Mouse (Mus musculus): ENCODE measurements around the gene Ski. TPM values are rescaled to one million over a fixed set of nuclear protein-coding genes. Genes with fewer than 3 reads are reported as not detected.

The Ski gene
- polyA plus RNA-seq, 1 experiment from 2014 or later: 16.2 TPM

DNA sequence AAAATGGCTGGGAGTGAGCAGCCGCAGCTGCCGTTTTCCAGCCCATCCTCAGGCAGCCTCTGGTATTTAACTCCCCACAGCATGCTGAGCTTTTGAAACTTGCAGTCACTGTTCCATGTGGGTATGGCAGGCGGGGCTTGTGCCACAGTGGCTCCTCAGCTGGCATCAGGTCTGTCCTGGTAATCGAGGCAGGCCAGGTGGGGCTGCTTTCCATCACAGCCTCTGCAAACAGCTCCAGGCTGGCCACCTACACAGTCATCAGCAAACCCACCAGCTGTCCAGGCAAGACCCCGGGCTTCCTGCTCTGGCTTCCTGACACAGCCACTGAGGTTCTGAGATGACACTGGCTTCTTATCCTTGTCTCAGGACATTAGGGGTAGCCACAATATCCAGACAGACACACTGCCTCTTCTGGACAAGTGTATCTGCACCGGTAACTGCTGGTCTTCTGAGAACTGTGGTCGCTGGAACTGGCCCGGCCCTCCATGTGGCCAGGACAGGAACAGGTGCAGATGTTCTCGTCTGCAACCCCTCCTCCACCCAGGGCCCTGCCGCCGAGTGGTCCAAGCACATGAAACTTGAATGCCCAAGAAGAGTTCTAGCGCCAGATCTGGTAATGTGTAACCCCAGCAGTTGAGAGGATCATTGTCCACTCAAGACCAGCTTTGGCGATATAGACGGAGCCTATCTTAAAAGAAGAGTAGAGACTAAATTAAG, 76.1 kb downstream of the Ski start:
- Histone ChIP-seq H3K27ac (ENCODE audit: low read depth, low read length) (no peak overlapping the region), H3K4me2 (ENCODE audit: low read length) (no peak overlapping the region), H3K9ac (ENCODE audit: low read length) (no peak overlapping the region), H3K4me1 (ENCODE audit: control insufficient read depth, insufficient read depth, low read length) (peaks cover 21% of the 10 kb centered on the region), H3K36me3 (ENCODE audit: control insufficient read depth, insufficient read depth, low read length) (no peaks in the 10 kb centered on the region), H3K27me3 (replicated peaks; ENCODE audit: control insufficient read depth, insufficient read depth, low read length) (no peaks in the 10 kb centered on the region), H3K4me3 (ENCODE audit: low read depth, low read length) (no peak overlapping the region), H3K9me3 (replicated peaks; ENCODE audit: control insufficient read depth, low read length) (no peaks in the 10 kb centered on the region)
- no peak for DNase-seq (ENCODE audit: low spot score)
- WGBS: 70% methylated on average over 14 of the region's 14 CpGs
- ATAC-seq: no peak

DNA sequence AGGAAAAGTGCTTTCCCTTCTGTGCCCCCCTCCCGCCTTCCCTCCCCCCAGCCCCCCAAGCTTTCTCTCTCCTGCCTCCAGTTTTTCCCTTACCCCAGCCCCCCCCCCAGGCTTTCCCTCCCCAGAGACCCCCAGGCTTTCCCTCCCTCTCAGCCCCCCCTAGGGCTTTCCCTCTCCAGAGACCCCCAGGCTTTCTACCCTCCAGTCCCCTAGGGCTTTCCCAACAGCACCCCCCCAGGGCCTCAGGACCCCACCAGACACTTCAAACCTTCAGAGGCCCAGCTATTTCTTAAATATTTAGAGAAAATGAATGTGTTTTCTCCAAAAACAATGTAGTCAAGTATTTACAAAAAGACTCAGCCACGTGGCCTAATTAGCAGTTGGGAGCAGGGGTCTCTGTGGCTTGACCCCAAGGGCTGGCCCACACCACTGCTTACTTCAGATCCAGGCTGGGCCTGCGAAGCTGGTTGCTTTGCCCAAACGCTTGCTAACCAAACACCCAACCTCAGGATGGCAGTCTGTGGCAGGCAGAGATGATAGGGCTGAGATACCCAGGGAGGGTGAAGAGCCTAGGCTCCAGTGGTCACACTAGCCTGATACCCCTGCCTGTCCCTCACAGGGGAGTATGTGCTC, 77.7 kb downstream of the Ski start:
- whole genome bisulfite sequencing: 44% methylated on average over 4 of the region's 4 CpGs
- peak overlapping the region; percentile 80; the same call in 1 of the 2 replicates for H3K27ac ChIP-seq (ENCODE audit: low read depth, low read length)
- no peak overlapping the region for H3K4me2 ChIP-seq (ENCODE audit: low read length)
- no peaks in the 10 kb centered on the region for H3K27me3 ChIP-seq (replicated peaks; ENCODE audit: control insufficient read depth, insufficient read depth, low read length)
- no peaks in the 10 kb centered on the region for H3K9me3 ChIP-seq (replicated peaks; ENCODE audit: control insufficient read depth, low read length)
- H3K4me3 ChIP-seq (ENCODE audit: low read depth, low read length): no peak overlapping the region
- DNase-seq (ENCODE audit: low spot score): no peak
- peak; percentile 15; the same call in 1 of the 2 replicates for ATAC-seq
- no peak overlapping the region for H3K9ac ChIP-seq (ENCODE audit: low read length)
- peaks cover 9% of the 10 kb centered on the region for H3K4me1 ChIP-seq (ENCODE audit: control insufficient read depth, insufficient read depth, low read length)
- no peaks in the 10 kb centered on the region for H3K36me3 ChIP-seq (ENCODE audit: control insufficient read depth, insufficient read depth, low read length)

DNA sequence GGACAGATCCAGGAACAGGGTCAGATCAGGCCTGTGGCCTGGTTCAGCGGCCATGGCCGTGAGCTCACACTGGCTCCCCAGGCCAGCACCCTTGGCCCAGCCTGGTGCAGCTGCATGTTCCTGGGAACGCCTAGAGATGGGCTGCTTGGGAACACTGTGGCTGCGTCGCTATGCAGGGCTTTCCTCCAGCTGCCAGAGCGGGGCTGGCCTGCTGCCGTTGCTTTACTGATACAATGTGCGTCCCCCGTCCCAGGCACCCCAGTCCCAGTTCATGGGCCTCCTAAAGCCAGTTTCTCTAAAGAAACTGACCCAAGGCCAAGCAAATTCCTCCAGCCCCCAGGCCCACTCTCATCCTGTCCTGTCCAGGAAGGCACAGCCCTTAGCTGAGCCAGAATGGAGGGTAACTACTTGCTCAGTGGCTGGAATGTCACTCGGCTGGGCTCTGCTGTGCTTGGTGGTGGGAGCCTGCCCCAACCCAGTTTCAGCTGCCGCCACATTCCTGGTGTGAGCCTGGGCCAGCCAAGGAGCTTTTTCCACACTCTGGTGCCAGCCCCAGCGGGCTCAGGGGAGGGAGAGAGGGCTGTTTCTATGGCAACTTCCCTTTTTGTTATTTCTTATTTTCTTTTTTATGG, 78.4 kb downstream of the Ski start:
- Histone ChIP-seq H3K9ac (ENCODE audit: low read length) (peak overlapping the region; percentile 41), H3K9me3 (replicated peaks; ENCODE audit: control insufficient read depth, low read length) (no peaks in the 10 kb centered on the region), H3K27ac (ENCODE audit: low read depth, low read length) (peak overlapping the region; percentile 80), H3K4me3 (ENCODE audit: low read depth, low read length) (no peak overlapping the region), H3K4me2 (ENCODE audit: low read length) (no peak overlapping the region), H3K27me3 (replicated peaks; ENCODE audit: control insufficient read depth, insufficient read depth, low read length) (no peaks in the 10 kb centered on the region), H3K4me1 (ENCODE audit: control insufficient read depth, insufficient read depth, low read length) (peaks cover 9% of the 10 kb centered on the region), H3K36me3 (ENCODE audit: control insufficient read depth, insufficient read depth, low read length) (no peaks in the 10 kb centered on the region)
- DNase-seq (ENCODE audit: low spot score) (peak; percentile 81), ATAC-seq (peak; percentile 88)
- 33% methylated on average over 12 of the region's 12 CpGs for WGBS

DNA sequence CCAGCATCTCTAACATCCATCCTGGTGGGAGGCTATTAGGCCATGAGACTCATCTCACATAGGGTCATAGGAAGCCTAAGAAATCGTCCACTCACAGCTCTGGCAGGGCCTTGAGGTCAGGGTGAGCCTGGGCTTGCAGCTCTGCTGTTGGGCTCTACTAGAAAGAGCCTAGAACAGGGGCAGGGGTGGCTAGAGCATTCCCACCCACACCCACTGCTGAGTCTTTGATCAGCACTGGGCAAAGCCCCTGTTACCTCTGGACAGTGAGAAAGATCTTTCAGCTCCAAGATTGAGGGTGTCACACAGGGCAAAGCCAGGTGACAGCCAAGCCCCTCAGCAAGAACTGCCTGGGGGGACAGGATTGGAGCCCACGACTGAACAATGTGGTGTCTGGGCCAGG, 79.0 kb downstream of the Ski start:
- Histone ChIP-seq H3K4me2 (ENCODE audit: low read length) (no peak overlapping the region), H3K9me3 (replicated peaks; ENCODE audit: control insufficient read depth, low read length) (no peaks in the 10 kb centered on the region), H3K27ac (ENCODE audit: low read depth, low read length) (peak overlapping the region; percentile 80), H3K9ac (ENCODE audit: low read length) (peak overlapping the region; percentile 41), H3K4me1 (ENCODE audit: control insufficient read depth, insufficient read depth, low read length) (peaks cover 9% of the 10 kb centered on the region), H3K4me3 (ENCODE audit: low read depth, low read length) (no peak overlapping the region), H3K27me3 (replicated peaks; ENCODE audit: control insufficient read depth, insufficient read depth, low read length) (no peaks in the 10 kb centered on the region), H3K36me3 (ENCODE audit: control insufficient read depth, insufficient read depth, low read length) (no peaks in the 10 kb centered on the region)
- DNase-seq (ENCODE audit: low spot score) (no peak), ATAC-seq (peak; percentile 8; the same call in 1 of the 2 replicates)
- WGBS: 47% methylated on average over 2 of the region's 2 CpGs

DNA sequence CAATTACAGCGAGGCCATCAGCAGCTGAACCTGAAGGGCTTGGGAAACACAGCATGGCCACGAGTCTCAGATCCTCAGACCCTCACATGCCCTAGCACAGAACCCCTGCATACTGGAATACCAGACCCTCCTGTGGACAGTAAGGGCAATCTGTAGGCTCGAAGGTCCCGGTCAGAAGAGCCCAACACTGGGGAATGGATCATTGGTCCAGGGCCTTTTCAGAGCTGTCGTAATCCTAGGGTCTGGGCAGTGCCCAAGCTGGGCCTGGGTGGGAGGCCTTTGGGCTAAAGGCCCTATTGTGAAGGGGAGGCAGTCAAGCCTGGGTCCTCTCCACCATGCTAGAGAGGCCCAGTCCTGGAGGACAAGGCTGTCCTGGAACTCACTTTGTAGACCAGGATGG, 79.6 kb downstream of the Ski start:
- Histone ChIP-seq H3K4me1 (ENCODE audit: control insufficient read depth, insufficient read depth, low read length) (peaks cover 9% of the 10 kb centered on the region), H3K9me3 (replicated peaks; ENCODE audit: control insufficient read depth, low read length) (no peaks in the 10 kb centered on the region), H3K4me2 (ENCODE audit: low read length) (no peak overlapping the region), H3K27me3 (replicated peaks; ENCODE audit: control insufficient read depth, insufficient read depth, low read length) (no peaks in the 10 kb centered on the region), H3K36me3 (ENCODE audit: control insufficient read depth, insufficient read depth, low read length) (no peaks in the 10 kb centered on the region), H3K4me3 (ENCODE audit: low read depth, low read length) (no peak overlapping the region), H3K9ac (ENCODE audit: low read length) (no peak overlapping the region), H3K27ac (ENCODE audit: low read depth, low read length) (no peak overlapping the region)
- DNase-seq (ENCODE audit: low spot score) (no peak), ATAC-seq (no peak)
- 95% methylated on average over 5 of the region's 5 CpGs for WGBS

DNA sequence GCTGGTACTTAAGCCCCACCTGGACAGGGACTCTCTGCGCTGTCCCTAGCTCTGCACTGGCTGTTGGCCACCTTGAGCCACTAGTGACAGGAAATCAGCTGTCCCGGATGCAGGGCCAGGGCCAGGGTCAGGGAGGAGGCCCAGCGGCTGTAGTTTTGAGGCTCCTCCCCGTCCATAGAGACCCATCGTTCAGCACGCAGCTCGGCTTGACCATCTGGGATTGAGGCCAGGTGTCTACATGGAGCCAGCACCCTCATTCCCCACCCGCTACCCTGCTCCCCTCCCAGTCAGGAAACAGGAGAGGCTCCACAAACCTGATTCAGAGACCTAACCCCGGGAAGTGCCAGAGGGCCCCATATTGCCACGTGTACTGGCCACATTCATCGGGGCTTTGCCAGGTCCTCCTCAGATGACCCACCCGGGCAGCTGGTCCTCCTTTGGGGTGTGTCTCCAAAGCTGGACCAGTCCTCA, 81.6 kb downstream of the Ski start:
- Histone ChIP-seq H3K4me3 (ENCODE audit: low read depth, low read length) (no peak overlapping the region), H3K9me3 (replicated peaks; ENCODE audit: control insufficient read depth, low read length) (no peaks in the 10 kb centered on the region), H3K27ac (ENCODE audit: low read depth, low read length) (no peak overlapping the region), H3K4me2 (ENCODE audit: low read length) (no peak overlapping the region), H3K36me3 (ENCODE audit: control insufficient read depth, insufficient read depth, low read length) (no peaks in the 10 kb centered on the region), H3K9ac (ENCODE audit: low read length) (no peak overlapping the region), H3K4me1 (ENCODE audit: control insufficient read depth, insufficient read depth, low read length) (peaks cover 9% of the 10 kb centered on the region), H3K27me3 (replicated peaks; ENCODE audit: control insufficient read depth, insufficient read depth, low read length) (no peaks in the 10 kb centered on the region)
- 77% methylated on average over 12 of the region's 12 CpGs for WGBS
- DNase-seq (ENCODE audit: low spot score) (no peak), ATAC-seq (no peak)

DNA sequence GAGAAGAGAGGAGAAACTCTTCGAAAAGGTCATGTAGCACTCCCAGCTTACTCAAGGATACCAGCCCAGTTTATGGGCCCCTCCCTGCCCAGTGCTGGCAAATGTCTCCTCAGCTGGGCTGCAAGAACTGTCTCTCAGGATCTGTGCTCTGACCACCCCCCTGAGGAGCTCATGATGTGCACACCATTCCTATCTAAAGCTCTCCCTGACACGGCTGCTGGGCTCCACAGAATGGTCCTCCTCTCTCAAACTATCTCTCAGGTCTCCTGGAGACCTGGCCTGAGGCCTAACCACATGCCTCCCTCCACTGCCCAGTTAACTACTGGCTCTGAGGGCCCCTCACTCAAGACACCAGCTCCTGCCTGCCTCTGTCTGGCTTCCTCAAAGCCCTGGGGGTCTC, 82.2 kb downstream of the Ski start:
- H3K9me3 ChIP-seq (replicated peaks; ENCODE audit: control insufficient read depth, low read length): no peaks in the 10 kb centered on the region
- no peak for ATAC-seq
- no peak overlapping the region for H3K9ac ChIP-seq (ENCODE audit: low read length)
- H3K27ac ChIP-seq (ENCODE audit: low read depth, low read length): no peak overlapping the region
- no peaks in the 10 kb centered on the region for H3K27me3 ChIP-seq (replicated peaks; ENCODE audit: control insufficient read depth, insufficient read depth, low read length)
- no peaks in the 10 kb centered on the region for H3K36me3 ChIP-seq (ENCODE audit: control insufficient read depth, insufficient read depth, low read length)
- no peak overlapping the region for H3K4me3 ChIP-seq (ENCODE audit: low read depth, low read length)
- no peak overlapping the region for H3K4me2 ChIP-seq (ENCODE audit: low read length)
- no peak for DNase-seq (ENCODE audit: low spot score)
- WGBS: 84% methylated on average over 2 of the region's 2 CpGs
- H3K4me1 ChIP-seq (ENCODE audit: control insufficient read depth, insufficient read depth, low read length): peaks cover 12% of the 10 kb centered on the region

DNA sequence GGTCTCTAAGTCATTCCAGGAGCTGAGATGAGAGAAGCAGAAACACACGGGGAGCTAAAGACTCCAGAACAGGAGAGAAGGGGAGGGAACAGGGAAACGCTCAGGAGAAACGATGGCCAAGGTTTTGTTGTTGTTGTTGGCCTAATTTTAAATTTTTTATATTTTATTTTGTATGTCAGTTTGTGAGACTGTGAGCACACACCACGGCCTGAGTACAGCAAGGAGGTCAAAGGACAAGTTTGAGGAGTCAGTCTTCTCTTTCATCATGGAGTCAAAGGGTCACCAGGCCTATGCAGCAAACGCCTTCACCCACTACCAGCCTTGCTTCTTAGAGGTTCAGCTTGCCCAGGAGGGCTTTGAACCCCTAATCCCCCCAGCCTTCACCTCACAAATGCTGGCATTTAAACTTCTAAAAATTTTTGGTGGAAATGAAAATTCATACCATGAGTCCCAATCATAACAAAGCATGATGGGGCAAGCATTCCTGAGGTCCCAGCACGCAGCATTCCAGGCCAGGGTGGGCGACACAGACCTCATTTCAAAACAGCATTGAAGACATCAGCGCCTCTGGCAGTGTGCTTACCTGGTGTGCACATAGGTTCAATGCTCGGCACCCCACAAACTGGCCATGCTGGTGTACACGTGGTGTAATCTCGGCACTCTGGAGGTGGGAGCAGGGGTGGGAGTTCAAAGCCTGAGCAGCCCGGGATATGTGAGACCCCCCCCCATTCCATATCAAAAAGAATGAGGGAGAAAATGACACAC, 82.9 kb downstream of the Ski start:
- Histone ChIP-seq H3K9ac (ENCODE audit: low read length) (no peak overlapping the region), H3K4me2 (ENCODE audit: low read length) (no peak overlapping the region), H3K9me3 (replicated peaks; ENCODE audit: control insufficient read depth, low read length) (no peaks in the 10 kb centered on the region), H3K36me3 (ENCODE audit: control insufficient read depth, insufficient read depth, low read length) (no peaks in the 10 kb centered on the region), H3K4me1 (ENCODE audit: control insufficient read depth, insufficient read depth, low read length) (peaks cover 12% of the 10 kb centered on the region), H3K27me3 (replicated peaks; ENCODE audit: control insufficient read depth, insufficient read depth, low read length) (no peaks in the 10 kb centered on the region), H3K27ac (ENCODE audit: low read depth, low read length) (no peak overlapping the region), H3K4me3 (ENCODE audit: low read depth, low read length) (no peak overlapping the region)
- WGBS: 87% methylated on average over 12 of the region's 12 CpGs
- ATAC-seq (no peak), DNase-seq (ENCODE audit: low spot score) (no peak)

All from forebrain, embryonic 14.5 days (tissue).